Mouse (Mus musculus) urinary bladder, adult 2 months (tissue): ENCODE measurements at regions not wholly inside any gene's neighbourhood (a gene's known extent, or its start where the extent isn't known, plus 50 kb on each side); places are given as distances from the start of the nearest gene placed in this dataset.

Experiments used
- DNase-seq: peaks from one replicate; pipeline ENCODE4 v3.0.0; 2022; ENCODE audit warnings: low spot score

DNA sequence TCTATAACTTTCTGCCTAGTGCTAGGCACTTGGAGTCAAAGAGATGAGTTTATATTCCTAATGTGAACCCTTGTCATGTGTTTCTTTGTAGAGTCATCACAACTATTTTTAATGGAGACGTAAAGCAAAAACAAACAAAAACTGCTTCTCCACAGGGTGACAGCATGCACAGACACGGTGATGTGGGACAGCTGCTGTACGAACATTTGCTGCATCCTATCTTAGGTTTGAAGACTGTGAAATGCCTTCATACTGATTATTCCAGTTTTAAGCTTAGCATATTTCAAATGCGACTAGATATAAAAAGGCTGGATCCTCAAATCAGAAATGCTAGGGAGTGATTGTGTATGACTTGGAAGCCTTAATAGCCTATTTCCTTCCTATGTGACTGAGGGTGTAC lies 187.3 kb upstream of the Eci2 start:
- no peak for DNase-seq

DNA sequence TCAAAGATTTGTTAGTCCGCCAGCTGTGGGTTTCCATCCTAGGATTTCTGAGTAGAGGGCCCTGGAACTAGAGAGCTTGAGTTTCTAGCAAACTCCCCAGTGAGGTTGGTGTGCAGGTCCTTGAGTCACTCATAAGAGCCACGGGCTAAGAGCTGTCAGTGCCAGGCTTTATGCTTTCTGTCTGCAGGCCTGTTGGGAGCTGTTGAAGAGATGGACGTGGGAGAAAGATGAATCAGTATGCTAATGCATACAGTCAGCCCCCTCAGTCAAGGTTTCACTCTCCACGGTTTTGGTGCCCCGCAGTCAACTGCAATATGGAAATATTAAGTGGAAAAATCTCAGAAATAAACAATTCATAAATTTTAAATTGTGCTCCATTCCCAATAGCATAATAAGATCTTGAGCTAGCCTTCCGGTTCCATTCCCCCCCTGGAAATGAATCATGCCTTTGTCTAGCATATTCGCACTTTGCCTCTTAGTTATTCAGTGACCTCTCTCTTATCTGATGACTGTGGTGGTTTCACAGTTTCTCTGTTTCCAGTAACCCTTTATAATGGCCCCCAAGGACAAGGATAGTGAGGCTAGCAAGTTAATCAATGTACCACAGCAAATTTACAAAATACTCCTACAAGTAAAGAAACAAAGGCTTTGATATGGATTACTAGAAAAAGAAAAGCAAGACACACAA lies 199.4 kb upstream of the Eci2 start:
- no peak for DNase-seq

- no peak for DNase-seq
Measured at GRCm38 (mm10) chr13:35226944-35227343, 200.0 kb upstream of the Eci2 start.

GRCm38 (mm10) chr13:35229601-35230000 lies 202.7 kb upstream of the Eci2 start:
- no peak for DNase-seq

DNA sequence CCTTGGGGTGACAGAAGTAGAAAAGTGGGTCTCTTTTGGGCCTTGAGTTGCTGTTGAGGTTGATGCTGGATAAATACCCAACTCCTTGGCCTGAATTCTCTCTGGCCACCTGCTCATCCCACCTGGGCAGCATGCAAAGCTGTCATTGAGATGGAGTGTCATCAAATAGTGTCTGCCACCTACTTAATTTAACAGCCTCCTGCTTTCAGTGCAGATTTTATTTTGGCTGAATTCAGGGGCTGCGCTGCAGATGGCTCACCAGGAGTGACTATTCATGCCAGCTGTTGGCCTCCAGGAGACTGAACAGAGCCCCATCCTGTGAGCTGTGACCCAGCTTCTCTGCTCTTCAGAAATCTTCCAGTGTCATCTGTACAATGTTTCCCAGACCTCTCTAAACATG lies 206.7 kb upstream of the Eci2 start:
- no peak for DNase-seq

DNA sequence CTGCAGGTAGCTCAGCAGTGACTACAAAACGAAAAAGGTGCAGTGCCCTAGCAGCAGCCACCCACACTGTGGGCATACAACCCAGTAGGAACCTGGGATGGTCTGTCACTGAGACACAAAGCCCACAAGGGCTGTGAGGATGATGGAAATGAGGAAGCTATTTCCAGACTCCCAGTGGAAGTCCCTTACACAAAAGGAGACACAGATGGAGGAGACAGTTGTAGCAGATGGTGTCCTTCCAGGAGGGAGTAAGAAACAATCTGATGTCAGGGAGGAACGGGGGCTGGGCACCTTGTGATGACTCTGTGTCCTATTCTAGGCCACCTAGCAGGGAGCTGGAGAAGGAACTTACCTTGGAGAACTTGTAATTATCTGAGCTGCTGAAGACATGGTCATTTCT lies 214.5 kb upstream of the Eci2 start:
- DNase-seq: no peak

DNA sequence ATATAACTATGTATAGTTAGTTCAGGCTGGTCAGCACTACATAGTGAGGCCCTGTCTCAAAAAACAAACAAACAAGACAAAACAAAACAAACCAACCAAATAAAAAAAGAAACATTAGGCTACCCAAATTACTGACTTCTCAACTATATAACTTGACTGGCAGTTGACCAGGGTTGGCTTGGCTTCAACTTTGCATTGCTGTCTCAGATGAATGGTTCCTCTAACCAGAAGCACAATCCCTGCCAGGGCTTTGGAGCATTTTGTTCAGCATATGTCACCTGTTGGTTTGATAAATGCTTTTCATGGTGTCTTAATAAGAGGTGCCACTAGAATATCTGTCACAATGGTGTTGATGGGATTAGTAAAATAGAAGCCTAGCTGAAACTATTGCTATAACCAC lies 217.1 kb upstream of the Eci2 start:
- DNase-seq: no peak

- DNase-seq: no peak
Measured at GRCm38 (mm10) chr13:35257386-35257785, 230.5 kb upstream of the Eci2 start.

DNA sequence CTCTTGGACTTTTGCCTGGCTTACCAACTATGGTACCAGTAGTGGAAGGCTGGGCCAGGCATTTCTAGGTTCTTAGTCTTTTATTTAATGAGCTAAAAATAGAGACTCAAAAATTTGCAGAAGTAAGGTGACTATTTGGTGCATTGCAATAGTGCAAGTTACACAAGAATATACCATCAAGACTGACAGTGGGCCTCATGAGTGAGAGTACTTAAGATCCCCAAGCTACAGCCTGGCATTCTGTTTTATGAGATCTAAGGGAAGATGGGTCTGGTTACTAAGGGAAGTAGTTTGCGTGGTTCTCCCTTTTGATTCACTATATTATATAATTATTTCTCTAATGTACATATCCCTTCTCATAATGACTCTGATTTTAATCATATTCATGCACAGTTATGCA lies 231.8 kb upstream of the Eci2 start:
- no peak for DNase-seq

DNA sequence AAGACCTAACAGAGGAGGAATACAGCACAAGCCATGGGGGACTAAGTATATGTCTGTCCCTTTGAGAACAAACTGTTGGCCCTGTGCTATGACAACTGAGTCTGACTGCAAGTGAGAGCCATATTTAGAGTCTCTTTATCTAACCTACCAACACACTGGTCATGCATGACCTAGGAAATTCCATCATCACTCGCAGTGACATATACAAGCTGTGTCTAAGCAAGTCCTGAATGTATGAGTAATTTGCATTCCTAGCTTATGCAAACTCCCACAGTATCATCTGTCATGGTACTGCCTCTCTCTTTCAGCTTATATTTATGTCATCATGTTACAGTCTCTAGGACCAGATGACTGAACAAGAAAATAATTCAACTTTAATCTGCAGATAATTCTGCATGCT lies 257.1 kb upstream of the Eci2 start:
- no peak for DNase-seq

DNA sequence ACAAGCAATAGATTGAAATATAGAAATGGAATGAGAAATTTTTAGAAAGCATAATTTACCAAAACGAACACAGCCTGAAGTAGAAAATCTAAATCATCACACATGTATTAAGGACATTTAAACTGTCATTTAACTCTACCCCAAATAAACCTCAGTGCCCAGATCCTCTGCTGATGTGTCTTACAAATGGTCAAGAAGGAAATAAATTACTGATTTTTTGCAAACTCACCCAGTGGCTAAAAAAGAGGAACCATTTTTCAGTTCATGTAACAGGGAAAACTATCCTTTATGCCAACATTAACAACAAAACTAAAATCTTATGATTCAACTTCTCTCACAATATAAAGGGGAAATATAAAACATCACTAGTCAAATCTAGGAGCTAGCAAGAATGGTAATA lies 275.2 kb upstream of the Eci2 start:
- no peak for DNase-seq

GRCm38 (mm10) chr13:35316772-35317171 lies 289.9 kb upstream of the Eci2 start:
- DNase-seq: no peak

DNA sequence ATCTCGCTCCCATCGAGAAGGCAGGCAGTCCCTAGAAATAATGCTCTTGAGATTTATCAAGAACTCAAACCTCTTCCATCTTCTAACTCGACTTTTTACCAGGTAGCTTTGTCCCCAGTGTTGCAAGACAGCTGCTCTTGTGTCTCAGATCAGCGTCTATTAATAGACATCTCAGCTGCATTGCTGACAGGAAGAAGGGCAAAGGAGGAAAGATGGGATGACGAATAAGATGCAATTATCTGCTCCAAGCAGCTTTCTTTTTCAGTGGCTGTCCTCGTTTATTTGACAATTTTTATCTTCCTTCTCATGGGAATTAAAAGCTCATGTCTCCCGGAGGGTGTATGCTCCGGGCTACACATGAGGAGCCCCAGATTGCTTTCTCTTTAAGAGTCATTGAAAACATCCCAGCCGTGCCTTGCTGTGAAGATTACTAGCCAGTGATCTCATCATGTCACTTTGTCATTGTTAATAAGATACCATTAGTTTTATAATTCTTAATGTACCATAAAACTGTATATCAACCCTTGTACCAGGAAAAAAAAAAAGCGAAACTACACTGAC lies 299.9 kb upstream of the Eci2 start:
- DNase-seq: no peak

- no peak for DNase-seq
Measured at GRCm38 (mm10) chr13:35328320-35328719, 301.4 kb upstream of the Eci2 start.

GRCm38 (mm10) chr13:35330926-35331325 lies 304.0 kb upstream of the Eci2 start:
- no peak for DNase-seq

DNA sequence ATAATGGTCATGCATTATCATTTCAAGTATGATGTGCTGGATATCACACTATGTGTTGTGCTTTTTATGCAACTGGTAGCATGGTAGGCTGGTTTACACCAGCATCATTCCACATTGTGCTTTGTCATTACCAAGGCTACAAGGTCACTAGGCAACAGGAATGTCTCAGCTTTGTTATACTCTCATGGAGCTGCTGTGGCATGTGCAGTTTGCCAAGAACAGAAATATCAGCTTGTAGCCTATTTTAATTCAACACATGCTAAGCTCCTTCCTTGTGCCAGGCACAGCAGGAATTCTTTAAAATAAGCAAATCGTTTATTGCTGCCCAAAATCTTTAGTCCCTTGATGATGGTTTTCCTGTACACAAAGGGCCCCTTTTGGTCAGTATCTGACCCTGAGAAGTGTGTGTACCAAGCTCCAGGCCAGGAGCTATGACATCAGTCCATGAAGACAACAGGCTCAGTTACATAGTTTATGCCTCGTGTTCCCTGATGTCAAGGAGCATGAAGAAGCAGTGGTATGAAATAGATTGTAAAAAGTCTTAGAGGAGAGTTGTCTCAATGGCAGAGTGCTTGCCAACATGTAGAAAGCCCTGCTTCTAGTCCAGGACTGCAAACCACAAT lies 314.0 kb upstream of the Cdyl start:
- no peak for DNase-seq

DNA sequence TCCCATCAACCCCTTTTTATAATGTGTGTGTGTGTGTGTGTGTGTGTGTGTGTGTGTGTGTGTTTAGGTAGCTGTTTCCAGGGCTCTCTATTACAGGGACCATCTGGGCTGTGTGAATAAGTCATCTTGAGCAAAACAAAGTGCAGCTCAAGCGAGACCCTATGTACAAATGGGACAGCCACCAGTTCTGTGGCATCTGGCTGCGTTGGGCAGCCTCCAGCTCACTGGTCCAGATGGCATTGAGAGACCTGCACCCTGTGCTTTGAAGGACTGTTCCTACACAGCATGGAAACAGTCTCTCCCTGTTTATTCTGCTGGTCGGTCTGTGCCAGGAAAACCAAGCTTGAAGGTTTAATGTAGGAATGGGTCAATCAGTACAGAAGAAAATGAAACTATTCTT lies 311.4 kb upstream of the Cdyl start:
- no peak for DNase-seq

- DNase-seq: no peak
Measured at GRCm38 (mm10) chr13:35359345-35359744, 300.3 kb upstream of the Cdyl start.

DNA sequence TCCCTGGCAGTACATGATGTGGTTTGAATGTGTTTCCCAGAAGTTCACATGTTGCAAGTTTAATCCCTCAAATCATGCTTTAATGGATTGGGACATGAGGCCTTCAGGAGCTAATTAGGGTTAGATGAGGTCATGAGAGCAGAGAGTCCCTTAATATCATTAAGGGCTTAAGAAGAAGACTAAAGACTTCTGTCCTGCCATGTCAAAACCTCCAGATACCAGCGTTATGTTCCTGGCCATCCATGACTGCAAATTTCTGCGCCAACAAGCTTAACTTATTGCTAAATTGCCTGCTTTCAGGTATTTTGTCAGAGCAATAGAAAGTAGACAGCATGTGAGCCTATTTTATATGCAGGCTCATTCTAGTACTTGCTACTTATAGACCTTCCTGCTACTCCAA lies 282.1 kb upstream of the Cdyl start:
- DNase-seq: no peak

DNA sequence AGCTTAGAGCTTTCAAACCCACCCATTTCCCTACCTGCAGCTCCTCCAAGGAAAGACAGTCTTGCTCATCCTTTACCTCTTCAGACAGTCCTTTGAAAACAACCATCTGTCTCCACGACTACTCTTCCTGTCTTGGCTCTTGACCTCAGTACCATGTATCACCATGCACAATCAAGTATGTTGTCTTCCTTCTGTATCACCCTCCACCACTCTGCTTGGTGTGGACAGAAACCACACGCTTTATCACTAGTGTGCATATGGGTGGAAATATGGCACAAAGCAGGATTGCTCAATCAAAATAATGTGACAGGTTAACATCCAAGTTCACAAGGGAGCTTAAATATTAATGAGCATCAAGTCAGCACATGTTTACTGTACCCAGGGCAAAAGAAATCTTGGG lies 280.1 kb upstream of the Cdyl start:
- no peak for DNase-seq

- DNase-seq: no peak
Measured at GRCm38 (mm10) chr13:35380224-35381009, 279.2 kb upstream of the Cdyl start.

- no peak for DNase-seq
Measured at GRCm38 (mm10) chr13:35381641-35382040, 278.0 kb upstream of the Cdyl start.
